Mouse (Mus musculus): ENCODE data around the gene Mylk4. TPM values are rescaled to one million over a fixed set of nuclear protein-coding genes. Genes with fewer than 3 reads are reported as not detected.

The Mylk4 gene
- polyA plus RNA-seq, 1 experiment, result not detected

GRCm38 (mm10) chr13:32789781-32790180 is 6.0 kb upstream of the Mylk4 start:
- TF ChIP-seq EP300 (IDR thresholded peaks at IDR 0.05; ENCODE audit: insufficient read depth, low read depth, low read length) (no peak), POLR2A (IDR thresholded peaks at IDR 0.05; ENCODE audit: insufficient read depth, low read length) (no peak), CTCF (IDR thresholded peaks at IDR 0.05; ENCODE audit: low read depth, low read length) (no peak)
- no peaks in the 10 kb centered on the region for H3K4me1 ChIP-seq (ENCODE audit: control insufficient read depth, insufficient read depth, low read length)
- H3K4me3 ChIP-seq (ENCODE audit: low read depth, low read length), result no peak overlapping the region
- H3K36me3 ChIP-seq (ENCODE audit: control insufficient read depth, insufficient read depth, low read length, poor library complexity, severe bottlenecking), result no peaks in the 10 kb centered on the region
- H3K9ac ChIP-seq (ENCODE audit: low read depth, poor library complexity, severe bottlenecking), result no peak overlapping the region
- no peaks in the 10 kb centered on the region for H3K9me3 ChIP-seq (replicated peaks; ENCODE audit: control insufficient read depth, insufficient read depth, low read length, poor library complexity, severe bottlenecking)
- H3K27me3 ChIP-seq (ENCODE audit: control insufficient read depth, insufficient read depth, low read length, poor library complexity, severe bottlenecking), result no peaks in the 10 kb centered on the region
- no peak overlapping the region for H3K27ac ChIP-seq (ENCODE audit: insufficient read depth, low read length)

GRCm38 (mm10) chr13:32787584-32787983 is 3.8 kb upstream of the Mylk4 start:
- H3K27ac ChIP-seq (ENCODE audit: insufficient read depth, low read length), result no peak overlapping the region
- no peaks in the 10 kb centered on the region for H3K36me3 ChIP-seq (ENCODE audit: control insufficient read depth, insufficient read depth, low read length, poor library complexity, severe bottlenecking)
- no peak overlapping the region for H3K9ac ChIP-seq (ENCODE audit: low read depth, poor library complexity, severe bottlenecking)
- H3K9me3 ChIP-seq (replicated peaks; ENCODE audit: control insufficient read depth, insufficient read depth, low read length, poor library complexity, severe bottlenecking), result no peaks in the 10 kb centered on the region
- H3K4me1 ChIP-seq (ENCODE audit: control insufficient read depth, insufficient read depth, low read length), result no peaks in the 10 kb centered on the region
- H3K27me3 ChIP-seq (ENCODE audit: control insufficient read depth, insufficient read depth, low read length, poor library complexity, severe bottlenecking), result no peaks in the 10 kb centered on the region
- TF ChIP-seq POLR2A (IDR thresholded peaks at IDR 0.05; ENCODE audit: insufficient read depth, low read length) (no peak), CTCF (IDR thresholded peaks at IDR 0.05; ENCODE audit: low read depth, low read length) (no peak), EP300 (IDR thresholded peaks at IDR 0.05; ENCODE audit: insufficient read depth, low read depth, low read length) (no peak)
- no peak overlapping the region for H3K4me3 ChIP-seq (ENCODE audit: low read depth, low read length)

- Histone ChIP-seq H3K9me3 (replicated peaks; ENCODE audit: control insufficient read depth, insufficient read depth, low read length, poor library complexity, severe bottlenecking) (no peaks in the 10 kb centered on the region), H3K27me3 (ENCODE audit: control insufficient read depth, insufficient read depth, low read length, poor library complexity, severe bottlenecking) (no peaks in the 10 kb centered on the region), H3K36me3 (ENCODE audit: control insufficient read depth, insufficient read depth, low read length, poor library complexity, severe bottlenecking) (no peaks in the 10 kb centered on the region), H3K9ac (ENCODE audit: low read depth, poor library complexity, severe bottlenecking) (no peak overlapping the region), H3K4me3 (ENCODE audit: low read depth, low read length) (no peak overlapping the region), H3K4me1 (ENCODE audit: control insufficient read depth, insufficient read depth, low read length) (no peaks in the 10 kb centered on the region), H3K27ac (ENCODE audit: insufficient read depth, low read length) (no peak overlapping the region)
- TF ChIP-seq EP300 (IDR thresholded peaks at IDR 0.05; ENCODE audit: insufficient read depth, low read depth, low read length) (no peak), CTCF (IDR thresholded peaks at IDR 0.05; ENCODE audit: low read depth, low read length) (no peak), POLR2A (IDR thresholded peaks at IDR 0.05; ENCODE audit: insufficient read depth, low read length) (no peak)
Observed at GRCm38 (mm10) chr13:32783055-32783454, 699 bp downstream of the Mylk4 start.

GRCm38 (mm10) chr13:32778861-32779260 is 4.9 kb downstream of the Mylk4 start:
- Histone ChIP-seq H3K9me3 (replicated peaks; ENCODE audit: control insufficient read depth, insufficient read depth, low read length, poor library complexity, severe bottlenecking) (no peaks in the 10 kb centered on the region), H3K4me1 (ENCODE audit: control insufficient read depth, insufficient read depth, low read length) (no peaks in the 10 kb centered on the region), H3K27ac (ENCODE audit: insufficient read depth, low read length) (no peak overlapping the region), H3K27me3 (ENCODE audit: control insufficient read depth, insufficient read depth, low read length, poor library complexity, severe bottlenecking) (no peaks in the 10 kb centered on the region), H3K9ac (ENCODE audit: low read depth, poor library complexity, severe bottlenecking) (no peak overlapping the region), H3K36me3 (ENCODE audit: control insufficient read depth, insufficient read depth, low read length, poor library complexity, severe bottlenecking) (no peaks in the 10 kb centered on the region), H3K4me3 (ENCODE audit: low read depth, low read length) (no peak overlapping the region)
- TF ChIP-seq EP300 (IDR thresholded peaks at IDR 0.05; ENCODE audit: insufficient read depth, low read depth, low read length) (no peak), CTCF (IDR thresholded peaks at IDR 0.05; ENCODE audit: low read depth, low read length) (no peak), POLR2A (IDR thresholded peaks at IDR 0.05; ENCODE audit: insufficient read depth, low read length) (no peak)

GRCm38 (mm10) chr13:32776350-32776749 is 7.4 kb downstream of the Mylk4 start:
- no peaks in the 10 kb centered on the region for H3K4me1 ChIP-seq (ENCODE audit: control insufficient read depth, insufficient read depth, low read length)
- H3K36me3 ChIP-seq (ENCODE audit: control insufficient read depth, insufficient read depth, low read length, poor library complexity, severe bottlenecking), result no peaks in the 10 kb centered on the region
- no peak overlapping the region for H3K4me3 ChIP-seq (ENCODE audit: low read depth, low read length)
- no peak for TF ChIP-seq POLR2A (IDR thresholded peaks at IDR 0.05; ENCODE audit: insufficient read depth, low read length)
- no peak for TF ChIP-seq CTCF (IDR thresholded peaks at IDR 0.05; ENCODE audit: low read depth, low read length)
- H3K27ac ChIP-seq (ENCODE audit: insufficient read depth, low read length), result no peak overlapping the region
- H3K9ac ChIP-seq (ENCODE audit: low read depth, poor library complexity, severe bottlenecking), result no peak overlapping the region
- no peaks in the 10 kb centered on the region for H3K9me3 ChIP-seq (replicated peaks; ENCODE audit: control insufficient read depth, insufficient read depth, low read length, poor library complexity, severe bottlenecking)
- no peaks in the 10 kb centered on the region for H3K27me3 ChIP-seq (ENCODE audit: control insufficient read depth, insufficient read depth, low read length, poor library complexity, severe bottlenecking)

- Histone ChIP-seq H3K4me3 (ENCODE audit: low read depth, low read length) (no peak overlapping the region), H3K36me3 (ENCODE audit: control insufficient read depth, insufficient read depth, low read length, poor library complexity, severe bottlenecking) (no peaks in the 10 kb centered on the region), H3K9me3 (replicated peaks; ENCODE audit: control insufficient read depth, insufficient read depth, low read length, poor library complexity, severe bottlenecking) (no peaks in the 10 kb centered on the region), H3K27ac (ENCODE audit: insufficient read depth, low read length) (no peak overlapping the region), H3K9ac (ENCODE audit: low read depth, poor library complexity, severe bottlenecking) (no peak overlapping the region), H3K27me3 (ENCODE audit: control insufficient read depth, insufficient read depth, low read length, poor library complexity, severe bottlenecking) (no peaks in the 10 kb centered on the region), H3K4me1 (ENCODE audit: control insufficient read depth, insufficient read depth, low read length) (no peaks in the 10 kb centered on the region)
- TF ChIP-seq POLR2A (IDR thresholded peaks at IDR 0.05; ENCODE audit: insufficient read depth, low read length), result no peak
- no peak for TF ChIP-seq CTCF (IDR thresholded peaks at IDR 0.05; ENCODE audit: low read depth, low read length)
- TF ChIP-seq EP300 (IDR thresholded peaks at IDR 0.05; ENCODE audit: insufficient read depth, low read depth, low read length), result no peak
Observed at GRCm38 (mm10) chr13:32775889-32776288, 7.9 kb downstream of the Mylk4 start.

Data from ES-Bruce4 (cell line).